Mouse (Mus musculus) brain, embryonic 14.5 days (tissue): ENCODE data around the gene 3110082I17Rik.

Experiments
- CTCF ChIP-seq: fragments of 200-500 bp; IDR thresholded peaks from 2 replicates; pipeline ENCODE4 v1.5.1; 2012; ENCODE audit warnings: inconsistent platforms, mild to moderate bottlenecking, moderate library complexity, borderline replicate concordance; ENCODE audit not compliant: insufficient read depth, insufficient read length; ENCODE audit errors: extremely low read depth
- POLR2A ChIP-seq: fragments of 200-500 bp; IDR thresholded peaks from 2 replicates; pipeline ENCODE4 v1.6.1; 2012; ENCODE audit warnings: mild to moderate bottlenecking, inconsistent platforms, borderline replicate concordance; ENCODE audit not compliant: poor library complexity, insufficient read depth, insufficient read length, severe bottlenecking; ENCODE audit errors: extremely low read depth

DNA sequence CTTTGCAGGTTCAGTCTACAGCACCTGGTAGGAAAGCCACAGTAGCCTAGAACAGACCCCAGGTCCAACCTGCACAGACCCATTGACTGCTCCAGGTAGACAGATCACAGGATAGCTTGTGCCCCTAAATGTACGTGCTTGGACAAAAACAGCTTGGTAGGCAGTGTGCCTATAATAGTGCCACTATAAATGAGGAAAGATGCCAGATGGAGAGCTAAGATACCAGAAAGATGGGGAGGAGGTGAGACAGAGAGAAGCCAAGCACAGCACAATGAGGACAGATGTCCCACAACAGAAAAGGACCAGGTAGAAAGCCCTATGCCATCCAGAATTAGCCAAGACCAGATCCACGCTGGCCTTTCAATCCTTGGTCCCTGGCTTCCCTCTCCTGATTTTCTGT, 58.2 kb downstream of the 3110082I17Rik start:
- TF ChIP-seq POLR2A (no peak), CTCF (no peak)
